ENCODE assay signal across 9 mouse cellular contexts in the genomic region with DNA sequence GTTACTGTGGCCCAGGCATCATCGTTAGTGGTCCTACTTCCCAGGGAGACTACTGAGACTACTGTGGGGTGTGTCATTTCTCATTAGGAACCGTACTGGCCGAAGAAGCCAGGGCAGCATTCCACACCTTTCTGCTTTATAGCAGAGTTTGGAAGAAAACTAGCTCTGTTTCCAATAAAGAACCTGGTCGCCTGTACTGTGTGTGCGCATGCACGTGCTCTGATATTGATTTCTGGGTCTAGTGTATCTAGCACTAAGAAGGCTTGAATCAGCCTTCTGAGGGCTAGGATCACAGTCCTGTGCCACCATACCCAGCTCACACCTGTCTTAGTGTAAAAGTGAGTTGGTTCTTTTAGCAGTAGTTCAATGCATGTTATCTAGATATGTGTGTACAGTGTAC. TPM values are rescaled to one million over a fixed set of nuclear protein-coding genes. Genes with fewer than 3 reads are reported as not detected.
DNase-seq lines count a peak whose midpoint lies in the region; ATAC-seq and TF ChIP-seq lines count a peak whose summit lies in the region.
"Had no signal": no experiment of that assay in that cellular context is flagged by ENCODE, and none has a peak within 500 bp of the region (broad histone marks: within the 10 kb centered on the region; RNA-seq: fewer than 3 reads in every experiment).

No protein-coding gene starts in this region.

- peak overlapping the region; percentile 94 for H3K9ac ChIP-seq in kidney, embryonic 16.5 days (replicated peaks; ENCODE audit: low read length)
- H3K9ac ChIP-seq in embryonic facial prominence, embryonic 13.5 days: peak overlapping the region; percentile 95
- peak overlapping the region; percentile 84 for H3K9ac ChIP-seq in intestine, embryonic 15.5 days

- H3K9me3 ChIP-seq in kidney, embryonic 16.5 days (ENCODE audit: low read length): no peaks in the 10 kb centered on the region
- no peaks in the 10 kb centered on the region for H3K9me3 ChIP-seq in embryonic facial prominence, embryonic 13.5 days
- no peaks in the 10 kb centered on the region for H3K9me3 ChIP-seq in intestine, embryonic 15.5 days

- peak overlapping the region; percentile 97 for H3K4me3 ChIP-seq in kidney, embryonic 16.5 days (ENCODE audit: low read length)
- peak overlapping the region; percentile 97 for H3K4me3 ChIP-seq in embryonic facial prominence, embryonic 13.5 days
- H3K4me3 ChIP-seq in intestine, embryonic 15.5 days (replicated peaks): peak overlapping the region; percentile 98
- H3K4me3 ChIP-seq in myocyte: peak overlapping the region; percentile 80

- peak overlapping the region; percentile 29 for H3ac ChIP-seq in myocyte (ENCODE audit: control insufficient read depth, insufficient read length)

- DNase-seq in kidney, adult 9 months: no peak
- no peak for DNase-seq in B cell, adult 2 months
- no peak for DNase-seq in retina, postnatal 1 day
- DNase-seq in ovary, postnatal 14 days (ENCODE audit: low spot score): no peak
- DNase-seq: thymus, postnatal 4 days had no signal

- H3K27ac ChIP-seq in kidney, embryonic 16.5 days (ENCODE audit: low read length): no peak overlapping the region
- no peak overlapping the region for H3K27ac ChIP-seq in embryonic facial prominence, embryonic 13.5 days
- 0 out of 2 replicates have a peak overlapping the region, but pooled peaks have one; percentile 83 for H3K27ac ChIP-seq in intestine, embryonic 15.5 days

- peaks cover 33% of the 10 kb centered on the region for H3K79me2 ChIP-seq in myocyte (ENCODE audit: control insufficient read depth, insufficient read depth)

- peaks cover 40% of the 10 kb centered on the region for H3K36me3 ChIP-seq in kidney, embryonic 16.5 days (ENCODE audit: insufficient read depth, low read length)
- H3K36me3 ChIP-seq in embryonic facial prominence, embryonic 13.5 days: peaks cover 39% of the 10 kb centered on the region
- H3K36me3 ChIP-seq in intestine, embryonic 15.5 days: peaks cover 26% of the 10 kb centered on the region
- H3K36me3 ChIP-seq in myocyte (ENCODE audit: control insufficient read depth, insufficient read depth): peaks cover 28% of the 10 kb centered on the region

- no peak for TF ChIP-seq POLR2A in myocyte (IDR thresholded peaks at IDR 0.05; ENCODE audit: insufficient read length, low read depth)

- 66% methylated on average over 6 of the region's 6 CpGs for WGBS in kidney, embryonic 16.5 days
- WGBS in embryonic facial prominence, embryonic 13.5 days: 44% methylated on average over 6 of the region's 6 CpGs
- 57% methylated on average over 6 of the region's 6 CpGs for WGBS in intestine, embryonic 15.5 days

- no peaks in the 10 kb centered on the region for H3K27me3 ChIP-seq in kidney, embryonic 16.5 days (ENCODE audit: insufficient read depth, low read length)
- H3K27me3 ChIP-seq in embryonic facial prominence, embryonic 13.5 days: no peaks in the 10 kb centered on the region
- H3K27me3 ChIP-seq in intestine, embryonic 15.5 days (replicated peaks): no peaks in the 10 kb centered on the region
- no peaks in the 10 kb centered on the region for H3K27me3 ChIP-seq in myocyte (ENCODE audit: control insufficient read depth, insufficient read depth, insufficient read length)

- peaks cover 18% of the 10 kb centered on the region for H3K4me1 ChIP-seq in kidney, embryonic 16.5 days (ENCODE audit: insufficient read depth, low read length)
- peaks cover 22% of the 10 kb centered on the region for H3K4me1 ChIP-seq in embryonic facial prominence, embryonic 13.5 days
- H3K4me1 ChIP-seq in intestine, embryonic 15.5 days (replicated peaks): peaks cover 17% of the 10 kb centered on the region

- peak overlapping the region; percentile 88 for H3K4me2 ChIP-seq in kidney, embryonic 16.5 days (replicated peaks; ENCODE audit: low read depth, low read length)
- peak overlapping the region; percentile 95 for H3K4me2 ChIP-seq in embryonic facial prominence, embryonic 13.5 days
- H3K4me2 ChIP-seq in intestine, embryonic 15.5 days (replicated peaks): peak overlapping the region; percentile 91
- peak overlapping the region; percentile 88 for H3K4me2 ChIP-seq in myocyte (ENCODE audit: low read depth)

- ATAC-seq in kidney, embryonic 16.5 days (ENCODE audit: low FRiP score, low TSS enrichment): no peak
- no peak for ATAC-seq in embryonic facial prominence, embryonic 13.5 days (ENCODE audit: insufficient number of reproducible peaks, insufficient read depth, low FRiP score, low TSS enrichment, low read depth)
- no peak for ATAC-seq in intestine, embryonic 15.5 days

TF ChIP-seq in myocyte, 11 proteins besides CTCF, POLR2A, EP300 and RAD21:
- no peak for TF ChIP-seq CEBPB (IDR thresholded peaks at IDR 0.05; ENCODE audit: insufficient read depth, poor library complexity, severe bottlenecking)
- no peak for TF ChIP-seq TCF3 (IDR thresholded peaks at IDR 0.05; ENCODE audit: insufficient read length, low read depth)
- TF ChIP-seq MYOD1 (IDR thresholded peaks at IDR 0.05; ENCODE audit: control insufficient read depth in 1 of 3, insufficient read length in 2 of 3, low read depth in 2 of 3): no peak
- TF ChIP-seq REST (IDR thresholded peaks at IDR 0.05; ENCODE audit: insufficient read depth, insufficient read length): no peak
- TF ChIP-seq MAX (IDR thresholded peaks at IDR 0.05; ENCODE audit: low read depth): no peak
- no peak for TF ChIP-seq SRF (IDR thresholded peaks at IDR 0.05; ENCODE audit: control insufficient read depth, insufficient read length, low read depth)
- no peak for TF ChIP-seq MYOG (IDR thresholded peaks at IDR 0.05; ENCODE audit: control insufficient read depth in 1 of 3, insufficient read depth in 1 of 3, insufficient read length in 2 of 3, low read depth in 2 of 3)
- no peak for TF ChIP-seq USF1 (IDR thresholded peaks at IDR 0.05; ENCODE audit: low read depth)
- no peak for TF ChIP-seq TCF12 (IDR thresholded peaks at IDR 0.05; ENCODE audit: insufficient read depth, poor library complexity, severe bottlenecking)
- TF ChIP-seq E2F4 (IDR thresholded peaks at IDR 0.05; ENCODE audit: insufficient read depth): no peak
- TF ChIP-seq POLR2AphosphoS2 (IDR thresholded peaks at IDR 0.05; ENCODE audit: insufficient read length, low read depth): no peak

RNA-seq across cellular contexts. Expression of a gene that starts 1.1 kb away (rescaled TPM):
- polyA plus RNA-seq in kidney, embryonic 16.5 days (2015; fragmentation: Nextera tagmentation; extraction: Ambion mirVana): 372 and 373 TPM in 2 replicates
- 335 and 341 TPM in 2 replicates for polyA plus RNA-seq in embryonic facial prominence, embryonic 13.5 days (2015; fragmentation: Nextera tagmentation; extraction: Ambion mirVana)
- polyA plus RNA-seq in intestine, embryonic 15.5 days (2015; fragmentation: Nextera tagmentation; extraction: Ambion mirVana): 339 and 367 TPM in 2 replicates
- polyA plus RNA-seq in myocyte (2012; fragmentation: generic; extraction: Trizol): 513 TPM

RNA-seq across cellular contexts. Expression of a gene that starts 12.0 kb away (rescaled TPM):
- 40.6 and 43.6 TPM in 2 replicates for polyA plus RNA-seq in kidney, embryonic 16.5 days (2015; fragmentation: Nextera tagmentation; extraction: Ambion mirVana)
- 31.4 and 35.4 TPM in 2 replicates for polyA plus RNA-seq in embryonic facial prominence, embryonic 13.5 days (2015; fragmentation: Nextera tagmentation; extraction: Ambion mirVana)
- polyA plus RNA-seq in intestine, embryonic 15.5 days (2015; fragmentation: Nextera tagmentation; extraction: Ambion mirVana): 26.7 and 32.4 TPM in 2 replicates
- 40.4 TPM for polyA plus RNA-seq in myocyte (2012; fragmentation: generic; extraction: Trizol)

RNA-seq across cellular contexts. Expression of a gene that starts 15.9 kb away (rescaled TPM):
- 12.2 and 14.7 TPM in 2 replicates for polyA plus RNA-seq in kidney, embryonic 16.5 days (2015; fragmentation: Nextera tagmentation; extraction: Ambion mirVana)
- 4.3 and 7.2 TPM in 2 replicates for polyA plus RNA-seq in embryonic facial prominence, embryonic 13.5 days (2015; fragmentation: Nextera tagmentation; extraction: Ambion mirVana)
- 297 and 389 TPM in 2 replicates for polyA plus RNA-seq in intestine, embryonic 15.5 days (2015; fragmentation: Nextera tagmentation; extraction: Ambion mirVana)
- polyA plus RNA-seq in myocyte (2012; fragmentation: generic; extraction: Trizol): 8.7 TPM

RNA-seq across cellular contexts. Expression of a gene that starts 16.2 kb away (rescaled TPM):
- polyA plus RNA-seq in kidney, embryonic 16.5 days (2015; fragmentation: Nextera tagmentation; extraction: Ambion mirVana): 193 and 206 TPM in 2 replicates
- polyA plus RNA-seq in embryonic facial prominence, embryonic 13.5 days (2015; fragmentation: Nextera tagmentation; extraction: Ambion mirVana): 169 and 174 TPM in 2 replicates
- polyA plus RNA-seq in intestine, embryonic 15.5 days (2015; fragmentation: Nextera tagmentation; extraction: Ambion mirVana): 163 and 190 TPM in 2 replicates
- polyA plus RNA-seq in myocyte (2012; fragmentation: generic; extraction: Trizol): 108 TPM

RNA-seq across cellular contexts. Expression of a gene that starts 22.8 kb away (rescaled TPM):
- polyA plus RNA-seq in kidney, embryonic 16.5 days (2015; fragmentation: Nextera tagmentation; extraction: Ambion mirVana): 0.18 and 0.22 TPM in 2 replicates
- polyA plus RNA-seq in embryonic facial prominence, embryonic 13.5 days (2015; fragmentation: Nextera tagmentation; extraction: Ambion mirVana): 0.39 and 0.62 TPM in 2 replicates
- 1.7 and 2.9 TPM in 2 replicates for polyA plus RNA-seq in intestine, embryonic 15.5 days (2015; fragmentation: Nextera tagmentation; extraction: Ambion mirVana)
- 1.0 TPM for polyA plus RNA-seq in myocyte (2012; fragmentation: generic; extraction: Trizol)

Comparison
In these comparisons a context has a peak if more than half of its experiments do, and no peak if none do; other contexts are left out.
1. RNA of a gene that starts 15.9 kb away (polyA plus RNA-seq): 297 to 389 TPM in intestine, embryonic 15.5 days; 12.2 to 14.7 TPM in kidney, embryonic 16.5 days, 8.7 TPM in myocyte (single experiment) and 4.3 to 7.2 TPM in embryonic facial prominence, embryonic 13.5 days; every median in the first group is over 10 times any median in the second.
2. Peak in every context shown above with its lines, with median percentiles within 50 percentile points of each other: H3K4me2 ChIP-seq, H3K4me3 ChIP-seq and H3K9ac ChIP-seq.